Mouse (Mus musculus) neural tube, embryonic 13.5 days (tissue): ENCODE data around the gene Armc3. TPM values are rescaled to one million over a fixed set of nuclear protein-coding genes. Genes with fewer than 3 reads are reported as not detected.

ENCODE experiments used
- ATAC-seq: fragments of 200-750 bp; cut with Nextera tagmentation; 2 replicates; pipeline ENCODE4 v1.8.0; 2017; ENCODE audit warnings: low read depth, mild to moderate bottlenecking, moderate TSS enrichment, moderate library complexity
- H3K27ac ChIP-seq: fragments of 300-500 bp; sonication (generic); replicated peaks from 2 replicates; pipeline ENCODE4 v1.5.1; 2015; ENCODE audit warnings: moderate library complexity, mild to moderate bottlenecking, inconsistent platforms
- H3K27me3 ChIP-seq: fragments of 300-500 bp; sonication (generic); 2 replicates; pipeline ENCODE4 v1.6.1; 2015; ENCODE audit warnings: mild to moderate bottlenecking, inconsistent platforms
- H3K36me3 ChIP-seq: fragments of 300-500 bp; sonication (generic); 2 replicates; pipeline ENCODE4 v1.6.1; 2015; ENCODE audit warnings: mild to moderate bottlenecking, inconsistent platforms
- H3K4me1 ChIP-seq: fragments of 300-500 bp; sonication (generic); replicated peaks from 2 replicates; pipeline ENCODE4 v1.6.1; 2015; ENCODE audit warnings: inconsistent platforms
- H3K4me2 ChIP-seq: fragments of 300-500 bp; sonication (generic); 2 replicates; pipeline ENCODE4 v1.6.1; 2015; ENCODE audit warnings: inconsistent platforms, mild to moderate bottlenecking, moderate library complexity
- H3K4me3 ChIP-seq: fragments of 300-500 bp; sonication (generic); 2 replicates; pipeline ENCODE4 v1.5.1; 2015; ENCODE audit warnings: mild to moderate bottlenecking, inconsistent platforms
- H3K9ac ChIP-seq: fragments of 300-500 bp; sonication (generic); 2 replicates; pipeline ENCODE4 v1.6.1; 2015; ENCODE audit warnings: moderate library complexity, mild to moderate bottlenecking, inconsistent platforms
- H3K9me3 ChIP-seq: fragments of 300-500 bp; sonication (generic); 2 replicates; pipeline ENCODE4 v1.6.1; 2016; ENCODE audit warnings: inconsistent platforms
- WGBS: fragments of 180-500 bp; shearing (Covaris S2); methylation state at CpG from one replicate; pipeline ENCODE4 v1.1.7; 2015; 5-methylcytosine and 5-hydroxymethylcytosine counted together
- polyA plus RNA-seq: library from polyadenylated mRNA; unstranded; fragments of >200 nt; fragmentation: Nextera tagmentation; extraction: Ambion mirVana; gene quantifications from 2 replicates; pipeline ENCODE4 v1.2.1, GENCODE M21; 2015

The Armc3 gene
- 0.51 and 0.57 TPM in 2 replicates for polyA plus RNA-seq

DNA sequence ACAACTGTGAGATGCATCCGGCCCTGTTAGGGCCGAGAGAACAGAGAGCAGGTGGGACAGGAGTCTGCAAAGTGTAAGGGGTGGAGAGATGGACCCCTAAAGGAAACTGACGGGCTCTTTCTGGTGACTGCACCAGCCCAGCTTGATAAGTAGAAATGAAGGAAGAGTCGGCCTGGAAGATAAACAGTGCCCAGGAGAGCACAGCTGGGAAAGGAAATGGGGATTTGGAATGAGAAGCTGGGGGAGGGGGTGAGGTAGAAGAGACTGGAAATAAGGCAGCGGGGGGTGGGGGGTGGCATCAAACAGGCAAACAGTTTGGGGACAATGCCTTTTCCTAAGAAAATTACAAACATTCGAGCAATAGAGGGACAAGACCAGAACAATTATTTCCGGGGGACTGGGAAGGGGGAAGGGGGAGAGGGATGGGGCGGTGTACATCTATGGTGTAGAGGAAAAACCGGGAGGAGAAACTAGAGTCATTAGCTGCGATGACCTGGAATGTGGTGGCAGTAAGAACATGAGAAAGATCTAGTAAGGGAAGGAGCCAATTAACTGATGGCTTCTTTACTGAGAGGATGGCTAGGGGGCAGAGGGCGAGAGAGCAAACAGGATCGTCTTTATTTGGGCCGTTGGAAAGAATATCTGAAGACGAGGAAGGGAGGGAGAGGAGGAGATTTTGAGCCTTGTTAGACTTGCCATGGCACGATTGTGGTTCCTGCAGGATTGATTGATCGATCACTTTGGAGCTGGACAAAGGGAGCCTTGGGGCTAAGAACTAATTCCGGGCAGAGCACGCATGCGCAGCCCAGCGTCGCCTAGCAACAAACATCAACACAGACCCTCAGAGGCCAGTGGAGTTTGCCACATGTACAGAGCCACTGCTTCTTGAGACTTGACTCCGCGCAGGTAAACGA lies at the start of gene Armc3:
TSS of gene Armc3 (plus strand) at position 851 of the 914 bp plus-strand sequence.
- WGBS = 13% methylated on average over 24 of the region's 24 CpGs
- H3K27ac ChIP-seq = peak within 1 kb of the TSS; percentile 57
- no peaks in the 10 kb centered on the region for H3K36me3 ChIP-seq
- H3K9me3 ChIP-seq = no peaks in the 10 kb centered on the region
- peak; percentile 99 for ATAC-seq
- H3K4me1 ChIP-seq = peaks cover 12% of the 10 kb centered on the region
- H3K27me3 ChIP-seq = no peaks in the 10 kb centered on the region
- H3K4me3 ChIP-seq = peak within 1 kb of the TSS; percentile 44
- H3K9ac ChIP-seq = peak within 1 kb of the TSS; percentile 68
- H3K4me2 ChIP-seq = peak within 1 kb of the TSS; percentile 65

DNA sequence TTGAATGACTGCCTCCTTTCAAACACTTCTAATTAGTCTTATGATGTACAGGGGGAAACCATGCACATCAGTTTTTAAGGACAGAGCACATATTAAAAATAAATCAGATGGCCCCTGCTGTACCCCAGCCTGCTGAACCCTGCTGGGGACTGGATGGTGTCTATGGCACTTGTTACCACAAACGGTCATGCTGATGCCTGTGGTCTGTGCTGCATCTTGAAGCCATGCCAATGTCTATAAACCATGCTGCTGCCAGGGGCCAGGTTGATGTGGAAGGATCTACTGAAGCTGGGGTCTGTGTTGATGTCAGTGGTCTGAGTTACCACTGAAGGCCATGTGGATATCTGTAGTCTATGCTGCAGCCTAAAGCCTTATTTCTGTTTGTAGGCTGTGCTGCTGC lies 46.4 kb upstream of the Armc3 start:
- no peak overlapping the region for H3K27ac ChIP-seq
- WGBS = 75% methylated on average over 1 of the region's 1 CpGs
- H3K9me3 ChIP-seq = no peaks in the 10 kb centered on the region
- no peaks in the 10 kb centered on the region for H3K27me3 ChIP-seq
- no peaks in the 10 kb centered on the region for H3K4me1 ChIP-seq
- H3K36me3 ChIP-seq = no peaks in the 10 kb centered on the region
- no peak for ATAC-seq
- H3K4me3 ChIP-seq = no peak overlapping the region
- no peak overlapping the region for H3K4me2 ChIP-seq
- no peak overlapping the region for H3K9ac ChIP-seq

GRCm38 (mm10) chr2:19156176-19156575 lies 42.9 kb upstream of the Armc3 start:
- 72% methylated on average over 4 of the region's 4 CpGs for WGBS
- H3K9me3 ChIP-seq = no peaks in the 10 kb centered on the region
- ATAC-seq = no peak
- no peak overlapping the region for H3K9ac ChIP-seq
- H3K27me3 ChIP-seq = no peaks in the 10 kb centered on the region
- H3K4me1 ChIP-seq = peaks cover 8% of the 10 kb centered on the region; the same call in 1 of the 2 replicates
- H3K4me2 ChIP-seq = no peak overlapping the region
- no peaks in the 10 kb centered on the region for H3K36me3 ChIP-seq
- H3K27ac ChIP-seq = no peak overlapping the region
- H3K4me3 ChIP-seq = no peak overlapping the region

DNA sequence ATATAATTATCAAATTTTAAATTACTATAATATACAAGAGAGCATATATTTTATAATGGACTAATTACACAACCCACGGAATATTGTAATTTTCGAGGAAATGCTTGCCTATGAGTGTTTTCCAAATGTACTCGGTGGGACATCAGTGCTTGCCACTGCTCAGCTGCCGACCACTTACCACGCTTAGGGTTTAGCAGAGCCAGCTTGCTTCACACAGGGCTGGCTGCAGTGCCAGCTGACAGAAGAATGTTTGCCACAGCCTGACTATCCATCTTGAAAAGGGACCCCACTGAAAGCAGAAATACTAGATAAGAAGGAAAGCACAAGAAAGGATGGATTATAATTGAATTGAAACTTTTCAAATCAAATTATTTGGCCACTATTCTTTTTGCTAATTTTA lies 39.6 kb upstream of the Armc3 start:
- H3K4me2 ChIP-seq = no peak overlapping the region
- no peaks in the 10 kb centered on the region for H3K27me3 ChIP-seq
- ATAC-seq = no peak
- no peak overlapping the region for H3K27ac ChIP-seq
- no peak overlapping the region for H3K9ac ChIP-seq
- no peaks in the 10 kb centered on the region for H3K9me3 ChIP-seq
- peaks cover 8% of the 10 kb centered on the region; the same call in 1 of the 2 replicates for H3K4me1 ChIP-seq
- WGBS = 71% methylated on average over 5 of the region's 5 CpGs
- no peaks in the 10 kb centered on the region for H3K36me3 ChIP-seq
- H3K4me3 ChIP-seq = no peak overlapping the region

DNA sequence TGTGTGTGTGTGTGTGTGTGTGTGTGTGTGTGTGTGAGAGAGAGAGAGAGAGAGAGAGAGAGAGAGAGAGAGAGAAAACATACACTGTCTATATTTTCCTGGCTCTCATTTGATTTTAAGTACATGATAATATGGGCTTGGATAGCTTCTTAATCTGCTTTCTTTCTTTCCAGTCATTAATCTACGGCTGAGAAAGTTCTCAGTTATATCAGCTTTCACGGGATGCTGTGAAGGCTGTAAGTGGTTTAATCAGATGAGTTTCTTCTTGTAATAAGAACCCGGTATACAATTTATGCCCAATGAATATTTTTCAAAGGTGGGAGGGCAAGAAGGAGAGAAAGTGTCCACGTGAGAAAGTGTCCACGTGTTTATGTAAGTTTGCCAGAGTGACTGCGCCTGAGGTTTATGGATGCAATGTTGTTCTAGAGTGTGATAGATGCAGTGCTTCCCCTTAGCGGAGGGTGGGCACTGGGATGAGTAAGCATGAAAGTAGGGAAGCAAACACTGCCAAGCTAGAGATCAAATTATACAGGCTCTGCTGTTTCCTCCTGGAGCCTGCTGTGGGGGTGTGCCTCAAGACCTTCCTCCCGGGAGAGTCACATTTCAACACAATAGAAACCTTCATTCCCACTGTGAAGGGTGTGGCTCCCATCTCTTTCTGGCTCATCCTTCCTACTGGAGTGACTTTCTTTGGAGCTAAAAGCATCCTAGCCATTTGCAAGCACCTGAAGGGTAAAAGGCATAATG lies 38.6 kb upstream of the Armc3 start:
- Histone ChIP-seq H3K27me3 (no peaks in the 10 kb centered on the region), H3K9me3 (no peaks in the 10 kb centered on the region), H3K4me2 (no peak overlapping the region), H3K4me3 (no peak overlapping the region), H3K9ac (no peak overlapping the region), H3K27ac (no peak overlapping the region), H3K4me1 (peaks cover 8% of the 10 kb centered on the region; the same call in 1 of the 2 replicates), H3K36me3 (no peaks in the 10 kb centered on the region)
- ATAC-seq = no peak
- WGBS = 18% methylated on average over 8 of the region's 8 CpGs

GRCm38 (mm10) chr2:19164234-19164633 lies 34.9 kb upstream of the Armc3 start:
- ATAC-seq = no peak
- Histone ChIP-seq H3K27me3 (no peaks in the 10 kb centered on the region), H3K4me2 (no peak overlapping the region), H3K9ac (no peak overlapping the region), H3K4me1 (peaks cover 8% of the 10 kb centered on the region; the same call in 1 of the 2 replicates), H3K4me3 (no peak overlapping the region), H3K36me3 (no peaks in the 10 kb centered on the region), H3K27ac (no peak overlapping the region), H3K9me3 (no peaks in the 10 kb centered on the region)
- WGBS = 55% methylated on average over 1 of the region's 1 CpGs

GRCm38 (mm10) chr2:19176827-19177236 lies 22.3 kb upstream of the Armc3 start:
- Histone ChIP-seq H3K4me3 (no peak overlapping the region), H3K27ac (no peak overlapping the region), H3K36me3 (no peaks in the 10 kb centered on the region), H3K4me1 (no peaks in the 10 kb centered on the region), H3K4me2 (no peak overlapping the region), H3K9me3 (no peaks in the 10 kb centered on the region), H3K9ac (no peak overlapping the region), H3K27me3 (no peaks in the 10 kb centered on the region)
- WGBS = 31% methylated on average over 1 of the region's 1 CpGs
- no peak for ATAC-seq

- peak; percentile 48 for ATAC-seq
- Histone ChIP-seq H3K27me3 (no peaks in the 10 kb centered on the region), H3K4me2 (peak overlapping the region; percentile 65), H3K4me3 (peak overlapping the region; percentile 44), H3K36me3 (no peaks in the 10 kb centered on the region), H3K4me1 (peaks cover 12% of the 10 kb centered on the region), H3K9me3 (no peaks in the 10 kb centered on the region), H3K9ac (peak overlapping the region; percentile 68), H3K27ac (no peak overlapping the region)
- WGBS = 28% methylated on average over 13 of the region's 13 CpGs
These were observed 308 bp downstream of the Armc3 start for GRCm38 (mm10) chr2:19199366-19199853.

DNA sequence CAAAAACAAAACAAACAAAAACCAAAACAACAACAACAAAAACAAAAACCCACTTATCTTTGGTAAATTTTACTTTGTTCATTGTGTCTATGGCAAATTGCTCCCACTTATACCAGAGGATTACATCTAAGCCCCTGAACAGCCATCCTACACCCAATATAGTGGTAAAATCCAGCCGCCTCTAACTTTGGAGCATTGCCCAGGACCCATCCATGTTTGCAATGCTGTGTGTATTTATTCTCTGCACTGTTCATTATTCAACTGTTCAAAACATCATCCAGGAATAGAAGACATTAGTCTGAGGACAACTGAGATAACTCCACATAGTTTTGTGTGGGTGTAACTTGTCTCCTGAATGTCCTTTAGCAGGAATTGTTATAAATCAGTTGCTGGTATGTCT lies 1.0 kb downstream of the Armc3 start:
- H3K36me3 ChIP-seq = no peaks in the 10 kb centered on the region
- H3K9ac ChIP-seq = no peak overlapping the region
- H3K4me2 ChIP-seq = no peak overlapping the region
- no peak overlapping the region for H3K27ac ChIP-seq
- H3K9me3 ChIP-seq = no peaks in the 10 kb centered on the region
- peaks cover 12% of the 10 kb centered on the region for H3K4me1 ChIP-seq
- WGBS = 87% methylated on average over 1 of the region's 1 CpGs
- no peak for ATAC-seq
- H3K4me3 ChIP-seq = no peak overlapping the region
- H3K27me3 ChIP-seq = no peaks in the 10 kb centered on the region

- H3K9ac ChIP-seq = no peak overlapping the region
- no peaks in the 10 kb centered on the region for H3K36me3 ChIP-seq
- 78% methylated on average over 2 of the region's 2 CpGs for WGBS
- no peak overlapping the region for H3K4me3 ChIP-seq
- H3K27ac ChIP-seq = no peak overlapping the region
- no peaks in the 10 kb centered on the region for H3K27me3 ChIP-seq
- peaks cover 12% of the 10 kb centered on the region for H3K4me1 ChIP-seq
- H3K4me2 ChIP-seq = no peak overlapping the region
- no peak for ATAC-seq
- no peaks in the 10 kb centered on the region for H3K9me3 ChIP-seq
These were observed 2.6 kb downstream of the Armc3 start for GRCm38 (mm10) chr2:19201682-19202081.

GRCm38 (mm10) chr2:19234305-19234704 lies 35.2 kb downstream of the Armc3 start:
- no peaks in the 10 kb centered on the region for H3K27me3 ChIP-seq
- no peaks in the 10 kb centered on the region for H3K36me3 ChIP-seq
- WGBS = 82% methylated on average over 5 of the region's 5 CpGs
- H3K9ac ChIP-seq = no peak overlapping the region
- H3K27ac ChIP-seq = no peak overlapping the region
- ATAC-seq = no peak
- H3K4me2 ChIP-seq = no peak overlapping the region
- no peaks in the 10 kb centered on the region for H3K4me1 ChIP-seq
- H3K9me3 ChIP-seq = no peaks in the 10 kb centered on the region
- H3K4me3 ChIP-seq = no peak overlapping the region

GRCm38 (mm10) chr2:19235193-19235592 lies 36.1 kb downstream of the Armc3 start:
- no peak overlapping the region for H3K4me3 ChIP-seq
- no peak overlapping the region for H3K4me2 ChIP-seq
- H3K4me1 ChIP-seq = no peaks in the 10 kb centered on the region
- no peaks in the 10 kb centered on the region for H3K27me3 ChIP-seq
- H3K9ac ChIP-seq = no peak overlapping the region
- H3K36me3 ChIP-seq = no peaks in the 10 kb centered on the region
- no peaks in the 10 kb centered on the region for H3K9me3 ChIP-seq
- no peak for ATAC-seq
- H3K27ac ChIP-seq = no peak overlapping the region
- 92% methylated on average over 2 of the region's 2 CpGs for WGBS
